Mouse (Mus musculus): ENCODE results near the gene Vasp. TPM values are rescaled to one million over a fixed set of nuclear protein-coding genes. Genes with fewer than 3 reads are reported as not detected.

The Vasp gene
- total and polyA plus RNA-seq, 3 experiments, result 130 to 185 TPM; not detected in 1

- TF ChIP-seq MYC (IDR thresholded peaks at IDR 0.05; ENCODE audit: low read depth, low read length), result peak; percentile 39; the same call in 1 of the 2 replicates
- TF ChIP-seq POLR2AphosphoS2 (IDR thresholded peaks at IDR 0.05; ENCODE audit: low read length), result 0 out of 2 replicates have a peak, but pooled peaks have one; percentile 3
- TF ChIP-seq GABPA (IDR thresholded peaks at IDR 0.05; ENCODE audit: low read depth, low read length), result 0 out of 2 replicates have a peak, but pooled peaks have one; percentile 16
- TF ChIP-seq MAFK (IDR thresholded peaks at IDR 0.05; ENCODE audit: borderline replicate concordance, low read depth, low read length), result no peak
- no peak for TF ChIP-seq JUND (IDR thresholded peaks at IDR 0.05; ENCODE audit: low read depth, low read length)
Observed at GRCm38 (mm10) chr7:19226817-19227797, 44.5 kb downstream of the Vasp start (continued).

DNA sequence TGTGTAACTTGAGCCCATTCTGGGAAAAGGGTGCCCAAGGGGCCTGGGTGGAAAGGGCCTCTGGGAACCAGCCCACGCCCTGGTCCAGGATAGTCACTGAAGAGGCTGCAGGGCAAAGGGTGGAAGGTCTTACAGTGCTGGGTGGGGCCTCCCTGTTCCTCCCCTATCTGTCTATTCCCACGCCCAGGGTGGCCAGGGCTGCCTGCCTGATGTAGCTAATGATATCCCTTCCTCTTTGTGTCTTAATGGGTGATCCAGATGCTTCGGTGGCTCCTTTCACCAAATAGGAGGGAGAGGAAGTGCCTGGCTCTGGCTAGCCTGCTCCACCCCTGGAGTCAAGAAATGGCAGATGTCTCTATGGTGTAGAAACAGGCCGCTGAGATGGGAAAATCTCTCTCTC is 46.7 kb downstream of the Vasp start:
- Histone ChIP-seq H3K9me3 (replicated peaks; ENCODE audit: insufficient read depth, low read length) (no peaks in the 10 kb centered on the region), H3K27ac (ENCODE audit: control insufficient read depth, low read depth, low read length) (no peak overlapping the region), H3K79me2 (ENCODE audit: control insufficient read depth, insufficient read depth, low read length, poor library complexity) (peaks cover 20% of the 10 kb centered on the region), H3K4me3 (ENCODE audit: control insufficient read depth in 1 of 2, insufficient read depth in 1 of 2, low read depth in 2 of 2, low read length in 2 of 2) (no peak overlapping the region), H3K36me3 (ENCODE audit: control insufficient read depth in 1 of 2, insufficient read depth in 2 of 2, low read length in 2 of 2) (no peaks in the 10 kb centered on the region), H3K4me1 (ENCODE audit: control insufficient read depth in 1 of 2, insufficient read depth in 2 of 2, low read length in 2 of 2) (peaks cover 0 to 7% of the 10 kb centered on the region in 2 experiments; a peak in 3 of 4 replicates), H3K9ac (ENCODE audit: control insufficient read depth, low read depth, low read length, poor library complexity, severe bottlenecking) (no peak overlapping the region), H3K27me3 (ENCODE audit: control insufficient read depth in 1 of 2, insufficient read depth in 2 of 2, low read length in 2 of 2) (no peaks in the 10 kb centered on the region)
- TF ChIP-seq MEF2A (IDR thresholded peaks at IDR 0.05; ENCODE audit: extremely low read depth, insufficient replicate concordance, low read depth, low read length, poor library complexity, severe bottlenecking) (no peak), TCF12 (IDR thresholded peaks at IDR 0.05; ENCODE audit: low read depth, low read length) (no peak), JUND (IDR thresholded peaks at IDR 0.05; ENCODE audit: low read depth, low read length) (no peak), USF2 (IDR thresholded peaks at IDR 0.05; ENCODE audit: borderline replicate concordance in 1 of 2, insufficient read depth in 1 of 2, low read depth in 1 of 2, low read length in 2 of 2) (no peak)
- peak; percentile 34 for DNase-seq (ENCODE audit: low read depth, low spot score)

DNA sequence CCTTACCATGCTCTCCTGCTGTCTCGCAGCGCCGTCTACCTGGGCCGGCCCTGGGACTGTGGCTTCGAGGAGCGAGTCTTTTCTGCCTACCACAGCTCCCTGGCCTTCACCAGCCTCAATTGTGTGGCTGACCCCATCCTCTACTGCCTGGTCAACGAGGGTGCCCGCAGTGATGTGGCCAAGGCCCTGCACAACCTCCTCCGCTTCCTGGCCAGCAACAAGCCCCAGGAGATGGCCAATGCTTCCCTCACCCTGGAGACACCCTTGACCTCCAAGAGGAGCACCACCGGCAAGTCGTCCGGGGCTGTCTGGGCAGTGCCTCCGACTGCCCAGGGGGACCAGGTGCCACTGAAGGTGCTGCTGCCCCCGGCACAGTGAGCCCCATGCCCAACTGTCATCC is 48.7 kb downstream of the Vasp start:
- Histone ChIP-seq H3K9me3 (replicated peaks; ENCODE audit: insufficient read depth, low read length) (no peaks in the 10 kb centered on the region), H3K36me3 (ENCODE audit: control insufficient read depth in 1 of 2, insufficient read depth in 2 of 2, low read length in 2 of 2) (peaks cover 0 to 6% of the 10 kb centered on the region in 2 experiments; a peak in 2 of 4 replicates), H3K4me3 (ENCODE audit: control insufficient read depth in 1 of 2, insufficient read depth in 1 of 2, low read depth in 2 of 2, low read length in 2 of 2) (no peak overlapping the region), H3K27me3 (ENCODE audit: control insufficient read depth in 1 of 2, insufficient read depth in 2 of 2, low read length in 2 of 2) (no peaks in the 10 kb centered on the region), H3K27ac (ENCODE audit: control insufficient read depth, low read depth, low read length) (no peak overlapping the region), H3K4me1 (ENCODE audit: control insufficient read depth in 1 of 2, insufficient read depth in 2 of 2, low read length in 2 of 2) (peaks cover 4 to 9% of the 10 kb centered on the region in 2 experiments; a peak in 3 of 4 replicates), H3K79me2 (ENCODE audit: control insufficient read depth, insufficient read depth, low read length, poor library complexity) (peaks cover 11% of the 10 kb centered on the region), H3K9ac (ENCODE audit: control insufficient read depth, low read depth, low read length, poor library complexity, severe bottlenecking) (no peak overlapping the region)
- no peak for TF ChIP-seq BHLHE40 (IDR thresholded peaks at IDR 0.05; ENCODE audit: borderline replicate concordance, low read depth, low read length)
- TF ChIP-seq TCF12 (IDR thresholded peaks at IDR 0.05; ENCODE audit: low read depth, low read length), result no peak
- no peak for TF ChIP-seq ZMIZ1 (IDR thresholded peaks at IDR 0.05; ENCODE audit: low read depth, low read length)
- TF ChIP-seq CTCF (IDR thresholded peaks at IDR 0.05 in 2 of 3, conservative IDR thresholded peaks at IDR 0.05 in 1 of 3; ENCODE audit: control insufficient read depth in 1 of 3, insufficient read depth in 1 of 3, low read depth in 2 of 3, low read length in 3 of 3, poor library complexity in 1 of 3, severe bottlenecking in 1 of 3), result no peak
- no peak for TF ChIP-seq ELF1 (IDR thresholded peaks at IDR 0.05; ENCODE audit: low read depth, low read length)
- TF ChIP-seq USF2 (IDR thresholded peaks at IDR 0.05; ENCODE audit: borderline replicate concordance in 1 of 2, insufficient read depth in 1 of 2, low read depth in 1 of 2, low read length in 2 of 2), result no peak
- DNase-seq (ENCODE audit: low read depth, low spot score), result no peak
